In the genomic region with DNA sequence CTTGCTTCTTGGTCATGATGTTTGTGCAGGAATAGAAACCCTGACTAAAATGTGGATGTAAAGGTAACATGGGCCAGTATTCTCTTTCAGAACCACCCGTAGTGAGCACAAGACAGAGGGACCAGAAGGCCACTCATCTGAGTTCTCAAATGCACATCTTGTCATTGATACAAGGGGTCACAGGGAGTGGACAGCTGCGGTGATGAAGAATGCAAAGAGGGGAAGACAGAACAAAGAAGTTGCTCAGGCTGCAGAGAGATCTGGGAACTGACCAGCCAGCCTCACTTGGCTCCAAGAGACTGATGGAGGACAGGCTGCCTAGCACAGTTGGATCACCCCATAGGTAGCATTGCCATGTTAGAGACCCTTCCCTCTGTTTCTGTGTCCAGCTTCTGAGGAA, we compare ENCODE assay signal across 30 mouse cellular contexts.
"Had no signal": no experiment of that assay in that cellular context is flagged by ENCODE, and none has a peak within 500 bp of the region (broad histone marks: within the 10 kb centered on the region; RNA-seq: fewer than 3 reads in every experiment).

No protein-coding gene starts in this region.

- H3K4me1 ChIP-seq: limb, embryonic 10.5 days; limb, embryonic 12.5 days; limb, embryonic 13.5 days; limb, embryonic 15.5 days; liver, embryonic 12.5 days; liver, embryonic 13.5 days; liver, embryonic 15.5 days; lung, embryonic 15.5 days; megakaryocyte, embryonic 14.5 days; midbrain, embryonic 10.5 days; midbrain, embryonic 12.5 days; midbrain, embryonic 15.5 days; neural tube, embryonic 12.5 days had no signal

- H3K27ac ChIP-seq: limb, embryonic 10.5 days; limb, embryonic 12.5 days; limb, embryonic 13.5 days; limb, embryonic 15.5 days; liver, embryonic 12.5 days; liver, embryonic 13.5 days; liver, embryonic 14.5 days; liver, embryonic 15.5 days; lung, embryonic 15.5 days; macrophage; midbrain, embryonic 10.5 days; midbrain, embryonic 12.5 days; midbrain, embryonic 15.5 days; neural tube, embryonic 12.5 days had no signal

- H3K36me3 ChIP-seq: limb, embryonic 10.5 days; limb, embryonic 12.5 days; limb, embryonic 13.5 days; limb, embryonic 15.5 days; liver, embryonic 12.5 days; liver, embryonic 13.5 days; liver, embryonic 15.5 days; lung, embryonic 15.5 days; midbrain, embryonic 10.5 days; midbrain, embryonic 12.5 days; midbrain, embryonic 15.5 days; neural tube, embryonic 12.5 days had no signal

- H3K4me3 ChIP-seq: limb, embryonic 10.5 days; limb, embryonic 12.5 days; limb, embryonic 13.5 days; limb, embryonic 15.5 days; liver, embryonic 12.5 days; liver, embryonic 13.5 days; liver, embryonic 15.5 days; lung, embryonic 15.5 days; megakaryocyte, embryonic 14.5 days; midbrain, embryonic 10.5 days; midbrain, embryonic 12.5 days; midbrain, embryonic 15.5 days; myocyte; neural tube, embryonic 12.5 days had no signal

- ATAC-seq: liver, embryonic 12.5 days; liver, postnatal 0 days; lung, postnatal 0 days; midbrain, embryonic 15.5 days; midbrain, embryonic 16.5 days had no signal

- H3K4me2 ChIP-seq: limb, embryonic 12.5 days; limb, embryonic 13.5 days; limb, embryonic 15.5 days; liver, embryonic 11.5 days; liver, embryonic 12.5 days; liver, embryonic 13.5 days; liver, embryonic 15.5 days; lung, embryonic 14.5 days; lung, embryonic 15.5 days; midbrain, embryonic 12.5 days; midbrain, embryonic 15.5 days; neural tube, embryonic 12.5 days had no signal

- H3K9ac ChIP-seq: limb, embryonic 12.5 days; limb, embryonic 13.5 days; limb, embryonic 15.5 days; liver, embryonic 12.5 days; liver, embryonic 13.5 days; liver, embryonic 14.5 days; liver, embryonic 15.5 days; liver, postnatal 0 days; lung, embryonic 14.5 days; lung, embryonic 15.5 days; midbrain, embryonic 12.5 days; midbrain, embryonic 15.5 days; neural tube, embryonic 12.5 days had no signal

- H3K9me3 ChIP-seq: liver, embryonic 13.5 days; liver, embryonic 15.5 days had no signal

- H3K27me3 ChIP-seq: limb, embryonic 12.5 days; limb, embryonic 13.5 days; limb, embryonic 15.5 days; liver, embryonic 12.5 days; liver, embryonic 13.5 days; liver, embryonic 15.5 days; lung, embryonic 15.5 days; midbrain, embryonic 12.5 days; midbrain, embryonic 15.5 days; neural tube, embryonic 12.5 days had no signal

- DNase-seq: left cerebral cortex, postnatal 4 days; liver; liver, embryonic 13.5 days; liver, postnatal 0 days; lung, adult 18-20 months; lung, adult 2 months; lung, embryonic 14.5 days; lung, postnatal 10 days; lung, postnatal 14 days; lung, postnatal 36 days; lung, postnatal 4 days; midbrain, embryonic 14.5 days had no signal
